Mouse (Mus musculus) mouse trophoblast stem cell (cell line): ENCODE data around the gene Nip7.
"Not testable (repeated sequence)": the region's sequence is repeated elsewhere in the genome, so short reads cannot be mapped to it uniquely, and the experiment has no call there.

Experiments used
- in situ Hi-C, 2 experiments: fragments of 300-500 bp; cut with MseI, MboI; formaldehyde crosslinking; loops; 2 replicates in 1 of 2; 3 replicates in 1 of 2; pipeline ENCODE4 v1.15.1; 2025

Nip7 gene

DNA sequence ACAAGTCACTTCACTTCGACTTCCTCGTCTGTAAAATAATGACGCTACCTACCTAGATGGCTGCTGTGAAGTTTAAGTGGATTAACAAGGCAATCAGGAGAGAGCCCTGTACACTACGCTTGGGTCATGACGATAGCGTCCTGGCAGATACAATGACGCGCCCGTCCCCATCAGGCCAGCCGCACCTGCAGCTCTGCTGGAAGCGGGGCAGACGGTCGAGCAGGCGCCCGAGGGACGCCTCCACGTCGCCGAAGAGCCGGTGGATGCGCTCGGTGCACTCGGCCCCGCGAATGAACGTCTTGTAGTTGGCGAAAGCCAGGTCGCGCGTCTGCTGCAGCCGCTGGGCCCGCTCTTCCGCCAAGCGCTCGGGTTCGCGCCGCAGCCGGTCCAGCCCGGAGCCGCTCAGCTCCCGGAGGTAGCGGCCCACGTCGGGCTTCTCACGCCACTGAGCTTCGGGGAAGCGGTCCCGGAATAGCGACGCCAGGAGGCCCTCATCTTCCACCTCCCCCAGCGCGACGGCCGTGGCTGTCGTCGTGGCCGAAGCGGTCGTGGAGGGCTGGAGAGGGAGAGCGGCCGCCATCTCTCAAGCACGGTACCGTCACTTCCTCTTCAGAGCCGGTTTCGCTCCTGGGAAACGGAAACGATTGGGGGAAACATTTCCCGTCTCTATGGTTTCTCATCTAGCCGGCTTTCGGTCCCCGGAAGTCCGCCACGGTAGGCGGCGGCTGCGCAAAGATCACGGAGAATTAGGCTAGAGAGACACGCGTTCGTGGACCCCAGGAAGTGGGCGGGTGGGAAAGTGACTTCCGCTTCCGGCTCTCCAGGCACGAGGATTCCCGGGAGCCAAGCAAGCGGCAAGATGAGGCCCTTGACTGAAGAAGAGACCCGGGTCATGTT lies at the start of gene Nip7, which contains the start of gene Cog8:
Nip7 (plus strand) TSS at position 802 of the 897 bp plus-strand sequence.
Cog8 (minus strand) TSS at position 614 of the 897 bp plus-strand sequence.
- in situ Hi-C loops = no loop called here

GRCm38 (mm10) chr8:107007795-107008194 lies 48.9 kb upstream of the Nip7 start:
- in situ Hi-C loops = no loop called here

DNA sequence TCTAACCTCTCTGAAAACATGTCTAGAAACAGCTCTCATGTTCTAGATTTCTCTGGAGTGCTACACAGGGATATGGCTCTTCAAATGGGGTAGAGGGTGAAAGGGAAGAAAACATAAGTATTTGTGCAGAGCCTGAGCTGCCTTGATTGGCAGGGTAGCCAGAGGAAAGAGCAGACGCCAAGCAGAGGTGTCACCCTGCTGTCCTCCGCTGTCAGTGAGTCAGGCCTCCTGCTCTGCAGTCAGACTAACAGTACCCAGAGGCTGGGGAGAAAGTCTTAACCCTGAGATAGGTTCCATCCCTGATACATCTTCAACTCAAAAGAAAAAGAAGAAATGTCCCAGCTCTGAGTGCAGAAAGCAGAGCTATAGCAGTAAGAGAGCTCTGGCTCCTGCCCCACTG lies 44.0 kb upstream of the Nip7 start:
- in situ Hi-C loops = no loop called here

- in situ Hi-C loops = no loop called here
Measured at GRCm38 (mm10) chr8:107014915-107015314, 41.8 kb upstream of the Nip7 start.

GRCm38 (mm10) chr8:107023479-107023878 lies 33.2 kb upstream of the Nip7 start:
- in situ Hi-C loops = no loop called here

GRCm38 (mm10) chr8:107029310-107029709 lies 27.4 kb upstream of the Nip7 start:
- in situ Hi-C loops = no loop called here

DNA sequence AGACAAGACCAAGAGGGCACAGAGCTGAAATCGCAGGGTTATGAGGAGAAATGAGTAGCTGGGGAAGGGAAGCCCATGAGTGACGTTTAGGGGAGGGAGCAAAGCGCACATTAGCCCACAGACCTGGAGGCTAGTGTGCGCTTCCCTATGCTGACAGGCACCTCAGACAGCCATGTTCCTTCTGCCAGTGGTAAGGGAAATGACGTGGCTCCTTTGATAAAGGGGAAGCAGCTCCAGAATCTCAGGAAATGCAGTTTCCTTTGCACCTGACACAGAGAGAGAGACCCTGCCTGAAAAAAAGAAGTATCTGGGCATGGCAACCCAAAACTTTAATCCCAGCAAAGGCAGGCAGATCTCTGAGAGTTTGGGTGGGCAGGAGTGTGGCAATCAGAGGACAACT lies 26.6 kb upstream of the Nip7 start:
- in situ Hi-C loops = no loop called here

GRCm38 (mm10) chr8:107030650-107031576 lies 25.8 kb upstream of the Nip7 start, which contains the start of gene Vps4a:
Vps4a (plus strand) TSS chr8:107031222.
- in situ Hi-C loops = no loop called here

DNA sequence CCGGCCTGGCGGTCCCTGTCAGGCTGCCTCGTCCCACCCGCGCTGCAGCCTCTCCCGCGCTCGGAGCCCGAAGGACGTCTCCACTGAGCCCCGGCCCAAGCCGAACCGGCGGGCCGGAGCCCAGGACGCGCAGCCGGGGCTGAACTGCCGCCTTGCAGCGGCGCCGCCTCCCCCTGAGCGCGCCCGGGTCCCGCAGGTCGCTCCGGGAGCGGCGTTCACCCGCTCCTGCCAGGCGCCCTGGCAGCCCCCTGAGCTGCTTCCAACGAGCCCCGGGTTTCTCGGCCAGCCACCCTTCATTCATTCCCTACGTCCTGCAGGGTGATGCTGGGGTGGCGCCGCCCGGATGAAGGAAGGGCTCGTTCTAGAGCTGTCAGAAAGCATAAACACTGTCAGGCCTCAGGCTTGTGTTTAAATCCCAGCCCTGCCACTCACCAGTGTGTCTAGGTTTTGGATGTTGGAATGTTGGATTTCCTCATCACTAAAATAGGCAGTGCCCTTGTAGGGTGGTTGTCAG lies 25.0 kb upstream of the Nip7 start:
- in situ Hi-C loops = no loop called here

DNA sequence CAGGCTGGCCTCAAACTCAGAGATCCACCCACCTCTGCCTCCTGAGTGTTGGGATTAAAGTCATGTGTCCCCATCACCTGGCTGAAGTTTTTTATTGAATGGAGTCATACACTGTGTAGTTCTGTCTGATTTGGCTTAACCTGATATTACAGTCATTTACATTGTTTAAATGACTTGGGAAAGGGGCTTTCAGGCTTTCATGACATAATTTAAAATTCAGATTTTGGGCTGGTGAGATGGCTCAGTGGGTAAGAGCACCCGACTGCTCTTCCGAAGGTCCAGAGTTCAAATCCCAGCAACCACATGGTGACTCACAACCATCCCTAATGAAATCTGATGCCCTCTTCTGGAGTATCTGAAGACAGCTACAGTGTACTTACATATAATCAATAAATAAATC lies 23.1 kb upstream of the Nip7 start:
- in situ Hi-C loops = not testable (repeated sequence)

DNA sequence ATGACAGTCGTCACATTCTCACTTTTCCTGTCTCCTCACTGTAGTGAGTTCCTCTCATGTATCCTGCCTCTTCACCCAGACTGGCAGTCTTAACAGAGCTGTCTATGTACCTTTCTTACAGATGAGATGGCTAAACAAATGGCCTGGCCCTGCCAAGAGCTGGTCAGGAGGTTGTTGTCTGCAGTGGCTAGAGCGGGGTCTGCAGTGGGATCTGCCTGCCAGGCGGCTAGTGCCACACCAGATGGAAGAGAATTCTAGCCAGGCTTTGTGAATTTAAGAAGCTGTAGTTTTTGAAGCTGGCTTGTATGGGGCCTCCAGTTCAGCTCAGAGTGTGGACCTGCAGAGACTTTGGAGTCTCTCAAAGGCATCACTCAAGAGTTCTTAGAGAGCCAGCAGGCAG lies 21.0 kb upstream of the Nip7 start:
- in situ Hi-C loops = no loop called here

DNA sequence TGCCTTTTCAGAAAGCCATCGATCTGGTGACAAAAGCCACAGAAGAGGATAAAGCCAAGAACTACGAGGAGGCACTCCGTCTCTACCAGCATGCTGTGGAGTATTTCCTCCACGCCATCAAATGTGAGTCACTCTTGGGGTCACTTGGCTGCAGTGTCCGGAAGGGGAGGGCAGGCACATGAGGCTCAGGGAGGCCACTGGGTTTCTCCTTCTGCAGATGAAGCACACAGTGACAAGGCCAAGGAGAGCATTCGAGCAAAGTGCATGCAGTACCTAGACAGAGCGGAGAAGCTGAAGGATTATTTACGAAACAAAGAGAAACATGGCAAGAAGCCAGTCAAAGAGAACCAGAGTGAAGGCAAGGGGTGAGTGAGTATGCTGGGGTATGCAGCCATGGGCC lies 20.1 kb upstream of the Nip7 start:
- in situ Hi-C loops = no loop called here

DNA sequence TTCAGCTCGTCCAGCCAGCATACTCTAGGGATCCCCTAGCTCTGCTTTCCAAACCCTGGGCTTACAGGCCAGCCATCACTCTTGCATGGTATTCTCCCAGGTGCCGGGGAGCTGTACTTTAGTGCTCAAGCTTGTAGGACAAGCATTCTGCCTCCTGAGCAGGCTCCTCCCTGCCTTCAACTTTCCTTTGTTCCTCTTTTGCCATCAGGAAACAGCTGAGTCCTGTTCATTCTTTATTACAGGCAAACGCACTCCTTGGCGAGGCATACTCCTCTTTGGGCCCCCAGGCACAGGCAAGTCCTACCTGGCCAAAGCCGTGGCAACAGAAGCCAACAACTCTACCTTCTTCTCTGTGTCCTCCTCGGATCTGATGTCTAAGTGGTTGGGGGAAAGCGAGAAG lies 16.0 kb upstream of the Nip7 start:
- in situ Hi-C loops = no loop called here

- in situ Hi-C loops = no loop called here
Measured at GRCm38 (mm10) chr8:107045478-107045877, 11.2 kb upstream of the Nip7 start.

DNA sequence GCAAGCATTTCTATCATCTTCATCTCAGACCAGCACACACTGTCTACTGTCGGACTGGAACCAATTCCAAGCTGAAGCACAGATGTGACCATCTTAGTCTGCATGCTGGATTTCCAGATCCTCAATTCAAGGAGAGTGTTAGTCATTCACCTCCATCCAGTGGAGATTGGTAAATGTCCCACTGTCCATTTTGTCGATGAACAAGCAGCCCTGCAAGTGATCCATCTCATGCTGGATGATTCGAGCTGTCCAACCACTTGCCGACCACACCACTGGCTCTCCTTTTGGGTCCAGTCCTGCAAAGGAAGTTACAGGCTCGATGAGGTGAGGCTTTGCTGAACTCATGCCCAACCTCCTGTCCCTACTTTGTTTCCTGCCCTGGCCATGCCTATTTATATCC lies 9.7 kb upstream of the Nip7 start:
- in situ Hi-C loops = no loop called here

GRCm38 (mm10) chr8:107048061-107048941 lies 8.4 kb upstream of the Nip7 start, which contains the start of gene Pdf:
Pdf (minus strand) TSS chr8:107048614.
- in situ Hi-C loops = no loop called here

DNA sequence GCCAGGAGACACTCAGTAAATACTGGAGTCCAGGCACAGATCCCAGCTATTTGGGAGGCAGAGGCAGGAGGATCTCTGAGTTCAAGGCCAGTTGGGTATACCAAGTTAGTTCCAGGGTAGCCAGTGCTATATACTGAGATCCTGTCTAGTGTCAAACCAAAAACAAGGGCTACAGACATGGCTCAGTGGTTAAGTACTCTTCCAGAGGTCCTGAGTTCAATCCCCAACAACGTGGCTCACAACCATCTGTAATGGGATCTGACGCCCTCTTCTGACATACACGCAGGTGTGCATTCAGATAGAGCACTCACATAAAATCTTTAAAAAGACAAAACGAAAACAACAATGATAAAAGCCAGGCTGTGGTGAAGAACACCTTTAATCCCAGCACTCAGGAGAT lies 7.2 kb upstream of the Nip7 start:
- in situ Hi-C loops = no loop called here

DNA sequence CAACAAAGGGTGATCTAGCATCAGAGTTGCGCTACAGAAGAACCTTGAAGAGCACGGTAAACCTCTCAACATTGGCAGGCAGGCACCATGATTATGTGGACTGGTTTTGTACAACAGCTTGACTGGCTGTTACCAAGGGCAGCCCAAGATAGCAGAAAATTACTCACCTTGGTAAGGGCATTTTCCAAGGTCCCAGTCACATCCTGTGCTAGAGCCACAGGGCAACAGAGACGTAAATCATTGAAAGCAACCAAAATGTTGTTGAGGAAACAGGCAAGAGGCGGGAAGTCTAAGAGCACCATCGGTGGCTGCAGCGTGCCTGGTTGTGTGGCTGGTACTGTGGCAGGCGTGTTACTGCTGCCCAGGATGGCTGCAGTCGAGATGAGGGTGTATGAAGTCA lies 4.6 kb upstream of the Nip7 start:
- in situ Hi-C loops = no loop called here

- in situ Hi-C loops = no loop called here
Measured at GRCm38 (mm10) chr8:107056973-107057369, 294 bp downstream of the Nip7 start.

GRCm38 (mm10) chr8:107062613-107063012 lies 5.9 kb downstream of the Nip7 start:
- in situ Hi-C loops = no loop called here
